Mouse (Mus musculus) left cerebral cortex, adult 2 months (tissue): ENCODE data around the gene L3mbtl2. TPM values are rescaled to one million over a fixed set of nuclear protein-coding genes. Genes with fewer than 3 reads are reported as not detected.

Experiments used
- DNase-seq, 2 experiments: peaks; one replicate each; pipeline ENCODE4 v3.0.0; 2021 to 2022; ENCODE audit warnings: low spot score in 2 of 2, mixed read lengths in 1 of 2; ENCODE audit errors: extremely low spot score in 1 of 2
- H3K27ac ChIP-seq: fragments of 200-600 bp; 2 replicates; pipeline ENCODE4 v1.8.1; 2022
- H3K4me3 ChIP-seq: fragments of 200-600 bp; 2 replicates; pipeline ENCODE4 v1.8.1; 2022
- CTCF ChIP-seq: fragments of 200-600 bp; IDR thresholded peaks from 2 replicates; pipeline ENCODE4 v1.8.1; 2022; ENCODE audit warnings: antibody characterized with exemption, mild to moderate bottlenecking, moderate library complexity
- intact Hi-C: fragments of 180-260 bp; cut with DNase I; formaldehyde crosslinking; loops from one replicate; pipeline ENCODE4 v1.15.1; 2025
- long read RNA-seq, 2 experiments: library from polyadenylated mRNA; stranded (forward); transcript quantifications; one replicate each; pipeline ENCODE4 v2.0.0; 2021; ENCODE audit warnings: borderline mapping rate in 2 of 2
- total RNA-seq, 2 experiments: library from RNA; stranded (reverse); gene quantifications; 2 replicates each; pipeline ENCODE4 v1.2.3; 2021

Gene L3mbtl2
- 10 to 100 TPM; 35.0 to 38.8 TPM for total RNA-seq
- long read RNA-seq, experiment 1, transcript L3mbtl2-201 (17 exons, 3,487 nt): major isoform, 108 of 119 reads
- long read RNA-seq, experiment 1, partial matches to known transcripts: 6 of 119 reads
- long read RNA-seq, experiment 1, other reads (novel, unspliced or antisense): 5 of 119 reads
- long read RNA-seq, experiment 2, transcript L3mbtl2-201 (17 exons, 3,487 nt): major isoform, 79 of 85 reads
- long read RNA-seq, experiment 2, partial matches to known transcripts: 0 of 85 reads
- long read RNA-seq, experiment 2, other reads (novel, unspliced or antisense): 6 of 85 reads

DNA sequence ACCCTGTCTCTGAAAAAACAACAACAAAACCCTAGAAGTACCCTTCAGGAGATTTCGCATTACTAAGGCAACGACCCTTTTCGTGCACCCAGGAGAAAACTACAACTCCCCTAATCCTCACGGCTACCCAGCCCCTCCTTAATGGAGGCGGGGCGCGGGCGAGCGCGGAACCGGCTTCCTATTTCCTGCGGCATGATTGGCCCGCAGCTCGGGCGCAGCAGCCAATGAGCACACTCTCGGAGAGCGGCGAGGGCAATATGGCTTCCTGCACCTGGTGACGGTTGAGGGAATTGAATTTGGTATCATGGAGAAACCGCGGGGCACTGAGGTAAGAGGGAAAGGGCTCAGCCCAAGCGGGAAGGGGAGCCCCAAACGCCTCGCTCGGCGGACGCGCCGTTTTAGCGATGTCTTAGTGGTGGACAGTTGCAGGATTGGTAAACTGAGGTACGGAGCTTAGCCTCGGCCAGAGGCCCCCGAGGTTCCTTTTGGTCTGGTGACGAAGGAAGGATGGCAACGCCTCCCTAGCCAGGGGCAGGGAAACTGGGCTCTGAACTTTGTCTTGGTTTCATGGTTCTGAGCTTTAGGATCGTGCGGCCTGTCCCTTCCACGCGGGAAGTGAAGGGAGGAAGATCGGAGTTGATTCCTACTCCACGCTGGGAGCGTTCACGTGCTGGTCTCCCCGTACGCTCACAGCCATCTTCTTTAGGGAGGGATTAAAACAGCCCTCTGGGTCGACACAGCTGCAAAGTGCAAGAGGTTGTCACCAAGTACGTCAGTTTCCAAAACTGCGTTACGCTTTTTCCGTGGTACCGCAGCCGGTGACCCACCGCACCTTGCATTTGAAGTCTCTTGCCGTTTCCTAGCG, at the start of gene L3mbtl2:
L3mbtl2 (plus strand) TSS at position 193 of the 865 bp plus-strand sequence.
- TF ChIP-seq CTCF: peak; percentile 36
- Histone ChIP-seq H3K27ac (peak within 1 kb of the TSS; percentile 54), H3K4me3 (peak within 1 kb of the TSS; percentile 98)
- peak; percentile 90 to 92 for DNase-seq
- intact Hi-C loops: no loop called here

DNA sequence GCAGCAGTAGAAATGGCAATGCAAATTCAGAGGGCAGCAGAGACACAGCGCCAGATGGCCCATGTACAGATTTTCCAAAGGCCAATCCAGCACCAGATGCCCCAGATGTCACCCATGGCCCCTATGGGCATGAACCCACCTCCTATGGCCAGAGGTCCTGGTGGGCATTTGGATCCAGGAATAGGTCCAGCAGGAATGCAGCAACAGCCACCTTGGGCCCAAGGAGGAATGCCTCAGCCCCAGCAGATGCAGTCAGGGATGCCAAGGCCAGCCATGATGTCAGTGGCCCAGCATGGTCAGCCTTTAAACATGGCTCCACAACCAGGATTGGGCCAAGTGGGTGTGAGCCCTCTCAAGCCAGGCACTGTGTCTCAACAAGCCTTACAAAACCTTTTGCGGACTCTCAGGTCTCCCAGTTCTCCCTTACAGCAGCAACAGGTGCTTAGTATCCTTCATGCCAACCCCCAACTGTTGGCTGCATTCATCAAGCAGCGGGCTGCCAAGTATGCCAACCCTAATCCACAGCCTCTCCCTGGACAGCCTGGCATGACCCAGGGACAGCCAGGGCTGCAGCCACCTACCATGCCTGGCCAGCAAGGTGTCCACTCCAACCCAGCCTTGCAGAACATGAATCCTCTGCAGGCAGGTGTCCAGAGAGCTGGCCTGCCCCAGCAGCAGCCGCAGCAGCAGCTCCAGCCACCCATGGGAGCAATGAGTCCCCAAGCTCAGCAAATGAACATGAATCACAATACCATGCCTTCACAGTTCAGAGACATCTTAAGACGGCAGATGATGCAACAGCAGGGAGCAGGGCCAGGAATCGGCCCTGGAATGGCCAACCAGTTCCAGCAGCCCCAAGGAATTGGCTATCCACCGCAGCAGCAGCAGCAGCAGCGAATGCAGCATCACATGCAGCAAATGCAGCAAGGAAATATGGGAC, 13.9 kb upstream of the L3mbtl2 start:
- intact Hi-C loops: loop anchor here (5.0 kb wide), 2 partner anchors 37 to 282 kb away; no protein-coding TSS in a partner anchor
- no peak overlapping the region for H3K27ac ChIP-seq
- H3K4me3 ChIP-seq: no peak overlapping the region
- TF ChIP-seq CTCF: no peak
- DNase-seq: no peak

DNA sequence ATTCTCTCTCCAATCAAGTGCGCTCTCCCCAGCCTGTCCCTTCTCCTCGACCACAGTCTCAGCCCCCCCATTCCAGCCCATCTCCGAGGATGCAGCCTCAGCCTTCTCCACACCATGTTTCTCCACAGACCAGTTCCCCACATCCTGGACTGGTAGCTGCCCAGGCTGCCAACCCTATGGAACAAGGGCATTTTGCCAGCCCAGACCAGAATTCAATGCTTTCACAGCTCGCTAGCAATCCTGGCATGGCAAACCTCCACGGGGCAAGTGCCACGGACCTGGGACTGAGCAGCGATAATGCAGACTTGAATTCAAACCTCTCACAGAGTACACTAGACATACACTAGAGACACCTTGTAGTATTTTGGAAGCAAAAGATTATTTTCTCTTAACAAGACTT, 13.1 kb upstream of the L3mbtl2 start:
- intact Hi-C loops: no loop called here
- no peak for TF ChIP-seq CTCF
- no peak overlapping the region for H3K27ac ChIP-seq
- H3K4me3 ChIP-seq: no peak overlapping the region
- DNase-seq: no peak

DNA sequence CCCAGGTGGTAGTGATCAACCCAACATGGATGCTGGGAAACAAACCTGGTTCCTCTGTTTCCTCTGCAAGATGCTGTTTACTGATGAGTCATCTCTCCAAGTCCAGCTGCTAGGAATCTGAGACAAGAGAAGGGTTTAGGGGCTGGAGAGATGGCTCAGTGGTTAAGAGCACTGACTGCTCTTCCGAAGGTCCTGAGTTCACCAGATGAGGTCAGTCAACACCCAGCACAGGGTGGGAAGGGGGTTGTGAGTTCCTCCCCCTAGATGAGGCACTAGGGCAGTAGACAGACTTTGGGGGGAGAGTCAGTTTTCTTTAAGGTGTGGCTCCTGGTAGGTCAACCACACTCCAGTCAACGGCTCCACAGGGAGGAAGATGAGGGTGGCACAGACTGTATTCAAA, 2.0 kb upstream of the L3mbtl2 start:
- no peak for TF ChIP-seq CTCF
- DNase-seq: no peak

DNA sequence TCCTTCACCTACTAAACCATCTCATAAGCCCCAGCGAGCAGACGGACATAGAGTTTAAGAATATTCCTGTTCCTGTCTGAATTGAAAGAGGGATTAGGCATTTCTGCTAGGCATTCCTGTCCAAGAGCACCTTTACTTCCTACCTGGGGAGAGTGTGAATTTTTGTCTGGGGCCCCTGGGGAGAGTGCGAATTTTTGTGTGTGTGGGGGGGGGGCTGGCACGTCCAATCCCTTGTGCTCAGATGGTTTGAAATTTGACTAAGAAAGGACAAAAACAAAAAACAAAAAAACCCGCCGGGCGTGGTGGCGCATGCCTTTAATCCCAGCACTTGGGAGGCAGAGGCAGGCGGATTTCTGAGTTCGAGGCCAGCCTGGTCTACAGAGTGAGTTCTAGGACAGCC, 408 bp upstream of the L3mbtl2 start:
- Histone ChIP-seq H3K4me3 (peak overlapping the region; percentile 98), H3K27ac (no peak overlapping the region)
- intact Hi-C loops: no loop called here
- no peak for TF ChIP-seq CTCF
- no peak for DNase-seq

More for the DNA sequence above, 2.0 kb upstream of the L3mbtl2 start:
- Histone ChIP-seq H3K4me3 (no peak overlapping the region), H3K27ac (no peak overlapping the region)
- intact Hi-C loops: no loop called here

DNA sequence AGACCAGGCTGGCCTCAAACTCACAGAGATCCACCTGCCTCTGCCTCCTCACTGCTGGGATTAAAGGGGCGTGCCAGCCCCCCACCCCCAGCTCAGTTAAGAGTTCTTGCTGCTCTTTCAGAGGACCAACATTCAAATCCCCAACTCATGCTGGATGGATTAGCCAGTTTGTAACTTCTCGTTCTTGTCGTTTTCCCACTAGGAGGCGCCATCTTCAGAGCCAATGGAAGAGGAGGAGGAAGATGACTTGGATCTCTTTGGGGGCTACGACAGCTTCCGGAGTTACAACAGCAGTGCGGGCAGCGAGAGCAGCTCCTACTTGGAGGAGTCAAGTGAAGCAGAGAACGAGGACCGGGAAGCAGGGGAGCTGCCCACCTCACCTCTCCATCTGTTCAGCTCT, 3.3 kb downstream of the L3mbtl2 start:
- H3K27ac ChIP-seq: no peak overlapping the region
- no peak for DNase-seq
- no peak overlapping the region for H3K4me3 ChIP-seq
- intact Hi-C loops: no loop called here
- TF ChIP-seq CTCF: no peak; the same call in 1 of the 2 replicates

DNA sequence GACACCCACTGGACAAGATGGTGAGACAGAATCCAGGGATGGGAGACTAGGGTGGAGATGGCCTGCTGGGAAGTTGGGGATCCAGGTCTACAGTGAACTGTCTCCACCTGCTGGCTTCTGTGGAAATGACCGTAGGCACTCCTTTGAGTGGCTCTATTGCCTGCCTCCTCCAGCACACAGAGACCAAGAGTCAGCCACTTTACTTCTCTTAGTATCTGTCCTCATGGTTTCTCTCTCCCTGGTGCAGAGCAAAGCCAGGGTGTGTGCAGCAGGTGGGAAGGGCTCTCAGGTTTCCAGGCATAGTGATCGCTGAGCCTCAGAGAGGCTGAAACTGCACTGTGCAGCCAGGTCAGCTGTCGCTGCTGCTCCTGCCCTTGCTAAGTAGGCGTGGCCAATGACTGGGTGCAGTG, 6.5 kb downstream of the L3mbtl2 start:
- intact Hi-C loops: no loop called here
- peak; percentile 55 for TF ChIP-seq CTCF
- Histone ChIP-seq H3K27ac (no peak overlapping the region), H3K4me3 (no peak overlapping the region)
- DNase-seq: peak in 1 of 2 experiments; percentile 32

DNA sequence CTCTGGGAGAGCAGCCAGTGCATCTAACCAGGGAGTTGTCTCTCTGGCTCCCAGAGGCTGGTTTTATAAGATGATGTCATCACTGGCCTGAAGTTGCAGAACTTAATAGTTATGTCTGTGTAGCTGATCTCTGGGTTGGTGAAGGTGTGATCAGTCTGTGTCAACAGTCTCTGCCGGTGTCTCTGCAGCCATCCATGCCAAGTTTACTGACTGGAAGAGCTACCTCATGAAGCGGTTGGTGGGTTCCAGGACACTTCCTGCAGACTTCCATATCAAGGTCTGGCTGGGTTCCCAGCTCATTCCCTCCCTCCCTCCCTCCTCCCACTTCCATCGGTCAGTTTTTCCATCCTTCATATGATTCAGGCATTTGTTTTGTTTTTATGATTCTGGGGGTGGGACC, 12.9 kb downstream of the L3mbtl2 start:
- intact Hi-C loops: no loop called here
- DNase-seq: no peak
- no peak for TF ChIP-seq CTCF

DNA sequence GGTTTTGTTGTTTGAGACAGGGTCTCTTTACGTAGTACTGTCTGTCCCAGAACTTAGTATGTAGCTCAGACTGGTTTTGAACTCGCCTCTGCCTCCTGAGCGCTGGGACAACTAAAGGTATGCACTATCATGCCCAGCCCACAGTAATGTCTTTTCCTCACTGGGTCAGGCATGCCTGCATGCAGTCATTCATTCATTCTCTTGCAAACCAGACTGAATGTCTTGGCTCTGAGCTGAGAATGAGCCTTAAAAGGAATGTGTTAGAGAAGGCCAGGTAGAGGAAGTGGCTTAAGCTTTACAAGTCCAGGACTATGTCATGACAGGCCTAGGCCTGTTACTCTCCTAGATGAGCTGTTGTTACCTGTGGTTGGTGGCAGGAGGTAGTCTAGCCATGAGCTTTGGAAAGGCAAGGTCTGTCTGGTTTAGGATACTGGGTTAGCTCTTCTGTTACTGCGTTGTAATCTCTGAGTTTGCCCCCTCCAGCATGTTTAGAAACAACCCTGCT, 16.7 kb downstream of the L3mbtl2 start:
- TF ChIP-seq CTCF: no peak
- no peak for DNase-seq
- intact Hi-C loops: no loop called here

More for the DNA sequence above, 12.9 kb downstream of the L3mbtl2 start:
- Histone ChIP-seq H3K27ac (no peak overlapping the region), H3K4me3 (no peak overlapping the region)

DNA sequence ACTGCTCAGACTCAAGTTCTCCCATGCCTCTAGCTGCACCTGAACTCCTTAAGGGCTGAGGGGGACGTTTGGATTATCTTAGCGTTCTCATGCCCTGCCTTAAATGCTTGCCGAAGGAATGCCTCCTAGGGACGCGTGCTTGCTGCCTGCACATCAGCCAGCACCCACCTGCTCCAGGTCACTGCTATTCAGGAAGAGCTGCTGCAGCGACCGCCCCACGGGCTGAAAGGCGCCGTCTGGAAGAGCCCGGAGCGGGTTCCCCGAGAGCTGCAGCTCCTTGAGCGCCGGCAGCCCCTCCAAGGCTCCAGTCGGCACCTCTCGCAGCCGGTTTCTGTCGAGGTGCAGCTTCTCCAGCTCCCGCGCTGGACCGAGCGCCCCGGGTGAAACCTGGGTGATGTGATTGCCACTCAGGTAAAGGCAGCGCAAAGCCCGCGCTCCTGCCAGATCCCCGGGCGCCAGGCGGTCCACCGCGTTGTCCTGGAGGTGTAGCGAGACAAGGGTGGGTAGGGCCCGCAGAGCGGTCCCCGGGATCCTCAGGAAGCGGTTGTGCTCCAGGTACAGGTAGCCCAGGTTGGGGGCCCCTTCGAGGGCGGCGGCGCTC, 29.8 kb downstream of the L3mbtl2 start:
- Histone ChIP-seq H3K4me3 (peak overlapping the region; percentile 55), H3K27ac (peak overlapping the region; percentile 28; the same call in 1 of the 2 replicates)
- TF ChIP-seq CTCF: no peak
- DNase-seq: peak in 1 of 2 experiments; percentile 19
- intact Hi-C loops: no loop called here

More for the DNA sequence above, 16.7 kb downstream of the L3mbtl2 start:
- no peak overlapping the region for H3K27ac ChIP-seq
- no peak overlapping the region for H3K4me3 ChIP-seq
